ENCODE assay signal across 9 mouse cellular contexts in genomic region chr6:83438584-83438983, GRCm38 (mm10). TPM values are rescaled to one million over a fixed set of nuclear protein-coding genes. Genes with fewer than 3 reads are reported as not detected.
DNase-seq lines count a peak whose midpoint lies in the region; ATAC-seq and TF ChIP-seq lines count a peak whose summit lies in the region.
"Had no signal": no experiment of that assay in that cellular context is flagged by ENCODE, and none has a peak within 500 bp of the region (broad histone marks: within the 10 kb centered on the region; RNA-seq: fewer than 3 reads in every experiment).

No protein-coding gene starts in this region.

- TF ChIP-seq CTCF in kidney, postnatal 0 days (IDR thresholded peaks at IDR 0.05; ENCODE audit: low read depth), result no peak
- TF ChIP-seq CTCF in kidney, adult 2 months (conservative IDR thresholded peaks at IDR 0.05; ENCODE audit: insufficient read depth, insufficient read length, low read depth, low read length), result no peak

- no peak overlapping the region for H3K4me3 ChIP-seq in kidney, postnatal 0 days (replicated peaks; ENCODE audit: low read depth, low read length)
- no peak overlapping the region for H3K4me3 ChIP-seq in kidney, adult 2 months (ENCODE audit: insufficient read depth, low read depth, low read length)
- 0 out of 2 replicates have a peak overlapping the region, but pooled peaks have one; percentile 76 for H3K4me3 ChIP-seq in embryonic facial prominence, embryonic 13.5 days
- 0 out of 2 replicates have a peak overlapping the region, but pooled peaks have one; percentile 6 for H3K4me3 ChIP-seq in forebrain, embryonic 14.5 days (ENCODE audit: low read depth, low read length)
- peak overlapping the region; percentile 87; the same call in 1 of the 2 replicates for H3K4me3 ChIP-seq in midbrain, embryonic 15.5 days

- ATAC-seq in kidney, postnatal 0 days (replicated peaks; ENCODE audit: low FRiP score, low read depth), result no peak
- no peak for ATAC-seq in embryonic facial prominence, embryonic 13.5 days (ENCODE audit: insufficient number of reproducible peaks, insufficient read depth, low FRiP score, low TSS enrichment, low read depth)
- ATAC-seq in forebrain, embryonic 14.5 days, result no peak
- no peak for ATAC-seq in midbrain, embryonic 15.5 days (replicated peaks)

- H3K9ac ChIP-seq in kidney, postnatal 0 days (ENCODE audit: low read depth, low read length), result no peak overlapping the region
- no peak overlapping the region for H3K9ac ChIP-seq in embryonic facial prominence, embryonic 13.5 days
- H3K9ac ChIP-seq in forebrain, embryonic 14.5 days (ENCODE audit: low read length), result peak overlapping the region; percentile 91
- H3K9ac ChIP-seq in midbrain, embryonic 15.5 days, result no peak overlapping the region
- H3K9ac ChIP-seq: lung, embryonic 14.5 days had no signal

- peaks cover 11% of the 10 kb centered on the region; the same call in 1 of the 2 replicates for H3K36me3 ChIP-seq in kidney, postnatal 0 days (ENCODE audit: insufficient read depth, low read length)
- H3K36me3 ChIP-seq in kidney, adult 2 months (ENCODE audit: control insufficient read depth, insufficient read depth, low read length), result no peaks in the 10 kb centered on the region
- H3K36me3 ChIP-seq in embryonic facial prominence, embryonic 13.5 days, result peaks cover 29% of the 10 kb centered on the region
- peaks cover 28% of the 10 kb centered on the region for H3K36me3 ChIP-seq in forebrain, embryonic 14.5 days (ENCODE audit: control insufficient read depth, insufficient read depth, low read length)
- H3K36me3 ChIP-seq in midbrain, embryonic 15.5 days (replicated peaks), result no peaks in the 10 kb centered on the region

- H3K9me3 ChIP-seq in kidney, postnatal 0 days (replicated peaks; ENCODE audit: low read length), result no peaks in the 10 kb centered on the region
- no peaks in the 10 kb centered on the region for H3K9me3 ChIP-seq in embryonic facial prominence, embryonic 13.5 days
- no peaks in the 10 kb centered on the region for H3K9me3 ChIP-seq in forebrain, embryonic 14.5 days (replicated peaks; ENCODE audit: control insufficient read depth, low read length)
- H3K9me3 ChIP-seq in midbrain, embryonic 15.5 days, result no peaks in the 10 kb centered on the region

- WGBS in kidney, postnatal 0 days, result 82% methylated on average over 3 of the region's 3 CpGs
- WGBS in kidney, adult 2 months, result 79% methylated on average over 3 of the region's 3 CpGs
- WGBS in embryonic facial prominence, embryonic 13.5 days, result 80% methylated on average over 3 of the region's 3 CpGs
- 48% methylated on average over 3 of the region's 3 CpGs for WGBS in forebrain, embryonic 14.5 days
- 78% methylated on average over 3 of the region's 3 CpGs for WGBS in midbrain, embryonic 15.5 days

- no peak overlapping the region for H3K27ac ChIP-seq in kidney, postnatal 0 days
- no peak overlapping the region for H3K27ac ChIP-seq in kidney, adult 2 months (ENCODE audit: insufficient read depth, low read depth, low read length)
- H3K27ac ChIP-seq in embryonic facial prominence, embryonic 13.5 days, result no peak overlapping the region
- peak overlapping the region; percentile 17; the same call in 1 of the 2 replicates for H3K27ac ChIP-seq in forebrain, embryonic 14.5 days (ENCODE audit: low read depth, low read length)
- H3K27ac ChIP-seq in midbrain, embryonic 15.5 days, result no peak overlapping the region

- peaks cover 41% of the 10 kb centered on the region for H3K4me1 ChIP-seq in kidney, postnatal 0 days (replicated peaks; ENCODE audit: insufficient read depth, low read length)
- H3K4me1 ChIP-seq in kidney, adult 2 months (ENCODE audit: control insufficient read depth, insufficient read depth, low read length), result peaks cover 34% of the 10 kb centered on the region
- H3K4me1 ChIP-seq in embryonic facial prominence, embryonic 13.5 days, result peaks cover 87% of the 10 kb centered on the region
- peaks cover 71% of the 10 kb centered on the region for H3K4me1 ChIP-seq in forebrain, embryonic 14.5 days (ENCODE audit: control insufficient read depth, insufficient read depth, low read length)
- peaks cover 88% of the 10 kb centered on the region for H3K4me1 ChIP-seq in midbrain, embryonic 15.5 days

- H3K4me2 ChIP-seq in kidney, postnatal 0 days (ENCODE audit: low read length), result peak overlapping the region; percentile 75; the same call in 1 of the 2 replicates
- peak overlapping the region; percentile 78 for H3K4me2 ChIP-seq in embryonic facial prominence, embryonic 13.5 days
- H3K4me2 ChIP-seq in forebrain, embryonic 14.5 days (ENCODE audit: low read length), result peak overlapping the region; percentile 75
- peak overlapping the region; percentile 75 for H3K4me2 ChIP-seq in midbrain, embryonic 15.5 days

- TF ChIP-seq POLR2A in kidney, adult 2 months (IDR thresholded peaks at IDR 0.05; ENCODE audit: low read depth, low read length), result no peak

- no peaks in the 10 kb centered on the region for H3K27me3 ChIP-seq in kidney, postnatal 0 days (ENCODE audit: insufficient read depth, low read length)
- H3K27me3 ChIP-seq in kidney, adult 2 months (replicated peaks; ENCODE audit: control insufficient read depth, insufficient read depth, low read length), result no peaks in the 10 kb centered on the region
- no peaks in the 10 kb centered on the region for H3K27me3 ChIP-seq in embryonic facial prominence, embryonic 13.5 days
- H3K27me3 ChIP-seq in forebrain, embryonic 14.5 days (replicated peaks; ENCODE audit: control insufficient read depth, insufficient read depth, low read length), result no peaks in the 10 kb centered on the region
- H3K27me3 ChIP-seq in midbrain, embryonic 15.5 days (replicated peaks), result no peaks in the 10 kb centered on the region

- DNase-seq in kidney, postnatal 0 days (ENCODE audit: low spot score), result no peak
- no peak for DNase-seq in kidney, adult 2 months
- no peak for DNase-seq in forebrain, embryonic 14.5 days (ENCODE audit: low spot score)
- no peak for DNase-seq in liver
- DNase-seq in T-cell, adult 2 months (ENCODE audit: low spot score), result no peak
- DNase-seq: kidney, adult 18-20 months; lung, embryonic 14.5 days had no signal

RNA-seq across cellular contexts. Expression of gene Tet3, which starts 20.3 kb away (rescaled TPM):
- polyA plus RNA-seq in kidney, postnatal 0 days (2015; fragmentation: Nextera tagmentation; extraction: Ambion mirVana), result 32.3 and 33.0 TPM in 2 replicates
- polyA plus RNA-seq in kidney, adult 2 months (2012; rRNA removed), result 7.1 and 8.0 TPM in 2 replicates
- 47.0 and 59.6 TPM in 2 replicates for polyA plus RNA-seq in embryonic facial prominence, embryonic 13.5 days (2015; fragmentation: Nextera tagmentation; extraction: Ambion mirVana)
- polyA plus RNA-seq in forebrain, embryonic 14.5 days (2014; fragmentation: Nextera tagmentation; extraction: Ambion mirVana), result 34.9 and 49.5 TPM in 2 replicates
- polyA plus RNA-seq in midbrain, embryonic 15.5 days (2015; fragmentation: Nextera tagmentation; extraction: Ambion mirVana), result 60.9 and 76.8 TPM in 2 replicates

Comparison
In these comparisons a context has a peak if more than half of its experiments do, and no peak if none do; other contexts are left out.
1. H3K4me3 ChIP-seq: peak in embryonic facial prominence, embryonic 13.5 days (single experiment), forebrain, embryonic 14.5 days (single experiment) and midbrain, embryonic 15.5 days (single experiment); none in kidney, postnatal 0 days (single experiment) and kidney, adult 2 months (single experiment).
2. Peak in every context shown above with its lines, with median percentiles within 50 percentile points of each other: H3K4me2 ChIP-seq.